Mouse (Mus musculus): ENCODE data around the gene Mfsd12.

- no peak for TF ChIP-seq CTCF (IDR thresholded peaks at IDR 0.05; ENCODE audit: low read depth)
- TF ChIP-seq EP300 (IDR thresholded peaks at IDR 0.05; ENCODE audit: low read depth) = no peak
These were observed 1.6 kb downstream of the Mfsd12 start for GRCm38 (mm10) chr10:81358841-81359240.

Measured in heart, postnatal 0 days (tissue).